17 mouse cellular contexts compared by ENCODE assay signal in the genomic region with DNA sequence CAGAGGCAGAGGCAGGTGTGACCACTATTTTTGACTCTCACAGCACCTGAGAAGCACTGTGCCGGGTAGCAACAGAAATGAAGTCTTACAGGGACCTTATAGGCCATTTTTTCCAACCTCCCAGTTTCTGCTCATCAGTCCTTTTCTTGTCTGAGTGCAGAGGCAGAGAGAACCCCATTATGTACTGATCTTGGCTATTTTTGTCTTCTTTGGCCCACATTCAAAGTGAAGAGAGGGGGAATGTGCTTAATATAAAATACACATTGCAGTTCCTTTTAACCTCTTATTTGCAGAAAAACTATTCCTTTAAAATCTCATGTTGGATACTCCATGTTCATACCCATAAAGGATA.
DNase-seq lines count a peak whose midpoint lies in the region; ATAC-seq and TF ChIP-seq lines count a peak whose summit lies in the region.
"Had no signal": no experiment of that assay in that cellular context is flagged by ENCODE, and none has a peak within 500 bp of the region (broad histone marks: within the 10 kb centered on the region; RNA-seq: fewer than 3 reads in every experiment).

No protein-coding gene starts in this region.

- no peaks in the 10 kb centered on the region for H3K9me3 ChIP-seq in heart, embryonic 15.5 days (replicated peaks)
- no peaks in the 10 kb centered on the region for H3K9me3 ChIP-seq in lung, embryonic 14.5 days (ENCODE audit: low read depth, low read length)
- H3K9me3 ChIP-seq in stomach, embryonic 14.5 days (ENCODE audit: control insufficient read depth, low read depth, low read length): no peaks in the 10 kb centered on the region
- no peaks in the 10 kb centered on the region for H3K9me3 ChIP-seq in stomach, postnatal 0 days (ENCODE audit: control insufficient read depth, low read length)
- H3K9me3 ChIP-seq: embryonic facial prominence, embryonic 15.5 days; forebrain, embryonic 10.5 days; G1E; liver, embryonic 12.5 days had no signal

- no peaks in the 10 kb centered on the region for H3K36me3 ChIP-seq in heart, embryonic 15.5 days
- H3K36me3 ChIP-seq in lung, embryonic 14.5 days (ENCODE audit: insufficient read depth): no peaks in the 10 kb centered on the region
- no peaks in the 10 kb centered on the region for H3K36me3 ChIP-seq in stomach, embryonic 14.5 days (ENCODE audit: control insufficient read depth, insufficient read depth, low read length)
- no peaks in the 10 kb centered on the region for H3K36me3 ChIP-seq in stomach, postnatal 0 days (ENCODE audit: control insufficient read depth, insufficient read depth, low read length)
- H3K36me3 ChIP-seq: embryonic facial prominence, embryonic 15.5 days; G1E; liver, embryonic 12.5 days had no signal

- H3K4me3 ChIP-seq in heart, embryonic 15.5 days: no peak overlapping the region
- no peak overlapping the region for H3K4me3 ChIP-seq in lung, embryonic 14.5 days (ENCODE audit: low read depth, low read length)
- no peak overlapping the region for H3K4me3 ChIP-seq in stomach, embryonic 14.5 days (ENCODE audit: low read depth, low read length)
- no peak overlapping the region for H3K4me3 ChIP-seq in stomach, postnatal 0 days (ENCODE audit: low read depth, low read length)
- H3K4me3 ChIP-seq: embryonic facial prominence, embryonic 15.5 days; forebrain, embryonic 10.5 days; liver, embryonic 12.5 days had no signal

- no peak overlapping the region for H3K9ac ChIP-seq in heart, embryonic 15.5 days
- no peak overlapping the region for H3K9ac ChIP-seq in lung, embryonic 14.5 days
- H3K9ac ChIP-seq in stomach, embryonic 14.5 days (replicated peaks; ENCODE audit: low read depth, low read length): no peak overlapping the region
- H3K9ac ChIP-seq in stomach, postnatal 0 days (ENCODE audit: low read length): no peak overlapping the region
- H3K9ac ChIP-seq: embryonic facial prominence, embryonic 15.5 days had no signal

- H3K4me1 ChIP-seq in heart, embryonic 15.5 days (replicated peaks): peaks cover 29% of the 10 kb centered on the region
- peaks cover 7% of the 10 kb centered on the region; the same call in 1 of the 2 replicates for H3K4me1 ChIP-seq in lung, embryonic 14.5 days (ENCODE audit: insufficient read depth)
- peaks cover 4% of the 10 kb centered on the region; the same call in 1 of the 2 replicates for H3K4me1 ChIP-seq in stomach, embryonic 14.5 days (ENCODE audit: control insufficient read depth, insufficient read depth, low read length)
- no peaks in the 10 kb centered on the region for H3K4me1 ChIP-seq in stomach, postnatal 0 days (replicated peaks; ENCODE audit: control insufficient read depth, insufficient read depth)
- H3K4me1 ChIP-seq: liver, embryonic 12.5 days had no signal

- WGBS in heart, embryonic 15.5 days: 46% methylated on average over 1 of the region's 1 CpGs
- WGBS in lung, embryonic 14.5 days: 31% methylated on average over 1 of the region's 1 CpGs
- whole genome bisulfite sequencing in stomach, embryonic 14.5 days: 63% methylated on average over 1 of the region's 1 CpGs
- 33% methylated on average over 1 of the region's 1 CpGs for WGBS in stomach, postnatal 0 days

- no peak for TF ChIP-seq CTCF in lung, embryonic 14.5 days (IDR thresholded peaks at IDR 0.05; ENCODE audit: low read depth)
- no peak for TF ChIP-seq CTCF in stomach, postnatal 0 days (IDR thresholded peaks at IDR 0.05; ENCODE audit: low read depth)

- peak overlapping the region; percentile 63 for H3K27ac ChIP-seq in heart, embryonic 15.5 days
- peak overlapping the region; percentile 78 for H3K27ac ChIP-seq in lung, embryonic 14.5 days (ENCODE audit: low read depth)
- peak overlapping the region; percentile 15; the same call in 1 of the 2 replicates for H3K27ac ChIP-seq in stomach, embryonic 14.5 days (ENCODE audit: low read length)
- no peak overlapping the region for H3K27ac ChIP-seq in stomach, postnatal 0 days (replicated peaks)
- H3K27ac ChIP-seq: embryonic facial prominence, embryonic 15.5 days; forebrain, embryonic 10.5 days; liver, embryonic 12.5 days had no signal

- H3K4me2 ChIP-seq in heart, embryonic 15.5 days: no peak overlapping the region
- H3K4me2 ChIP-seq in lung, embryonic 14.5 days: peak overlapping the region; percentile 32
- no peak overlapping the region for H3K4me2 ChIP-seq in stomach, embryonic 14.5 days (replicated peaks; ENCODE audit: low read depth, low read length)
- H3K4me2 ChIP-seq in stomach, postnatal 0 days (replicated peaks; ENCODE audit: low read depth): no peak overlapping the region
- H3K4me2 ChIP-seq: embryonic facial prominence, embryonic 15.5 days; liver, embryonic 12.5 days had no signal

- no peak for ATAC-seq in heart, embryonic 15.5 days (replicated peaks; ENCODE audit: insufficient number of reproducible peaks, insufficient read depth, low FRiP score, low read depth)
- ATAC-seq in lung, embryonic 14.5 days (ENCODE audit: insufficient read depth): peak; percentile 56
- no peak for ATAC-seq in stomach, embryonic 14.5 days (ENCODE audit: insufficient number of reproducible peaks, insufficient read depth, low FRiP score, low read depth)
- ATAC-seq in stomach, postnatal 0 days (ENCODE audit: low FRiP score, low TSS enrichment): no peak
- ATAC-seq: liver, embryonic 12.5 days had no signal

- no peak for DNase-seq in heart, postnatal 4 days
- peak; percentile 75 for DNase-seq in lung, embryonic 14.5 days
- no peak for DNase-seq in lung, postnatal 4 days
- DNase-seq in stomach, postnatal 0 days (ENCODE audit: low spot score): no peak
- no peak for DNase-seq in layer of hippocampus, adult 9-11 months
- DNase-seq: adrenal gland, postnatal 36 days; cerebellum, postnatal 10 days; embryo, embryonic 11 days; gastrocnemius, postnatal 10 days; heart, postnatal 10 days; thymus, postnatal 36 days had no signal

- no peak for TF ChIP-seq EP300 in stomach, postnatal 0 days (optimal IDR thresholded peaks at IDR 0.05)

- no peaks in the 10 kb centered on the region for H3K27me3 ChIP-seq in heart, embryonic 15.5 days
- H3K27me3 ChIP-seq in lung, embryonic 14.5 days (ENCODE audit: insufficient read depth, low read length): no peaks in the 10 kb centered on the region
- no peaks in the 10 kb centered on the region for H3K27me3 ChIP-seq in stomach, embryonic 14.5 days (ENCODE audit: control insufficient read depth, insufficient read depth, low read length)
- H3K27me3 ChIP-seq in stomach, postnatal 0 days (ENCODE audit: control insufficient read depth, insufficient read depth, low read length): no peaks in the 10 kb centered on the region
- H3K27me3 ChIP-seq: embryonic facial prominence, embryonic 15.5 days; liver, embryonic 12.5 days had no signal
